Mouse (Mus musculus) lung, postnatal 0 days (tissue): ENCODE data around the gene Naxd. TPM values are rescaled to one million over a fixed set of nuclear protein-coding genes. Genes with fewer than 3 reads are reported as not detected.

ENCODE experiments used
- ATAC-seq: fragments of 200-750 bp; cut with Nextera tagmentation; 2 replicates; pipeline ENCODE4 v1.8.0; 2017; ENCODE audit warnings: moderate library complexity
- DNase-seq: peaks from one replicate; pipeline ENCODE4 v3.0.0-alpha.2; 2016; ENCODE audit warnings: low spot score
- H3K27ac ChIP-seq: fragments of 300-500 bp; sonication (generic); 2 replicates; pipeline ENCODE4 v1.5.1; 2014; ENCODE audit warnings: antibody characterized with exemption, mild to moderate bottlenecking, low read length, mixed read lengths
- H3K27me3 ChIP-seq: fragments of 300-500 bp; sonication (generic); replicated peaks from 2 replicates; pipeline ENCODE4 v1.6.1; 2014; ENCODE audit warnings: low read length, mixed read lengths; ENCODE audit not compliant: insufficient read depth
- H3K36me3 ChIP-seq: fragments of 300-500 bp; sonication (generic); 2 replicates; pipeline ENCODE4 v1.6.1; 2014; ENCODE audit warnings: low read length, mixed read lengths; ENCODE audit not compliant: insufficient read depth
- H3K4me1 ChIP-seq: fragments of 300-500 bp; sonication (generic); 2 replicates; pipeline ENCODE4 v1.6.1; 2014; ENCODE audit warnings: antibody characterized with exemption, low read depth, low read length, mixed read lengths; ENCODE audit not compliant: insufficient read depth
- H3K4me2 ChIP-seq: fragments of 300-500 bp; sonication (generic); replicated peaks from 2 replicates; pipeline ENCODE4 v1.6.1; 2014; ENCODE audit warnings: low read depth, mild to moderate bottlenecking, low read length, moderate library complexity, mixed read lengths
- H3K4me3 ChIP-seq: fragments of 300-500 bp; sonication (generic); 2 replicates; pipeline ENCODE4 v1.5.1; 2014; ENCODE audit warnings: low read depth, low read length
- H3K9ac ChIP-seq: fragments of 300-500 bp; sonication (generic); replicated peaks from 2 replicates; pipeline ENCODE4 v1.6.1; 2014; ENCODE audit warnings: low read depth, mild to moderate bottlenecking
- H3K9me3 ChIP-seq: fragments of 300-500 bp; sonication (generic); 2 replicates; pipeline ENCODE4 v1.6.1; 2016; ENCODE audit warnings: low read length, mixed read lengths
- CTCF ChIP-seq: IDR thresholded peaks from 2 replicates; pipeline ENCODE4 v1.5.1; 2016; ENCODE audit warnings: antibody characterized with exemption, mild to moderate bottlenecking
- EP300 ChIP-seq: IDR thresholded peaks from 2 replicates; pipeline ENCODE4 v1.6.1; 2016; ENCODE audit warnings: antibody characterized with exemption, mild to moderate bottlenecking, control low read depth
- WGBS: fragments of 180-500 bp; shearing (Covaris S2); extraction: QIAGEN DNeasy Blood & Tissue Kit; methylation state at CpG from one replicate; pipeline ENCODE4 v1.1.7; 2014; 5-methylcytosine and 5-hydroxymethylcytosine counted together
- polyA plus RNA-seq: library from polyadenylated mRNA; unstranded; fragments of >200 nt; fragmentation: Nextera tagmentation; extraction: Ambion mirVana; gene quantifications from 2 replicates; pipeline ENCODE4 v1.2.1, GENCODE M21; 2015

Gene Naxd
- polyA plus RNA-seq, 1 experiment from 2014 or later: 223 TPM

GRCm38 (mm10) chr8:11469095-11469494 lies 28.2 kb upstream of the Naxd start:
- WGBS: 11% methylated on average over 3 of the region's 3 CpGs
- no peak for ATAC-seq
- no peaks in the 10 kb centered on the region for H3K36me3 ChIP-seq
- H3K9me3 ChIP-seq: no peaks in the 10 kb centered on the region
- no peak overlapping the region for H3K27ac ChIP-seq
- DNase-seq: peak; percentile 64
- no peaks in the 10 kb centered on the region for H3K27me3 ChIP-seq
- H3K4me1 ChIP-seq: peaks cover 8% of the 10 kb centered on the region; the same call in 1 of the 2 replicates
- no peak overlapping the region for H3K9ac ChIP-seq
- no peak for TF ChIP-seq EP300
- peak; percentile 80 for TF ChIP-seq CTCF
- no peak overlapping the region for H3K4me3 ChIP-seq
- H3K4me2 ChIP-seq: no peak overlapping the region

DNA sequence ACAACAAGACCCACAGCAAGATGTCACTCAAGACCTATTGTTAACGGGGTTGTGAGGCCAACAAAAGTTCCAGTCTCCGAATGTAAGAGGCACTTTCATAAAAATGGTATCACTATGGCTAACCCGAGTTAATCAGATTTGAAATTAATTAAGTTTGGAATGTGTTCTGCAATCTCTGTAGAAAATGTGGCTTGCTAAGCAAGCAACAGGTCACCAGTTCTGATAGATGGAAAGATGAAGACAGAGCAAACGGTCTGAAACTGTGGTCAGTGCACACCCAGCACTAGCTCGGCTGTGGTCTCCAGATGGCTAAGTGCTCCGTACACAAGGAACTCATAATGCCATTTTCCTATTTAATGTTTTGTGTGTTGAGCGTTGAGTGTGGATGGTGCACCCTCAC lies 26.6 kb upstream of the Naxd start:
- no peak overlapping the region for H3K4me3 ChIP-seq
- no peak for TF ChIP-seq CTCF
- no peak overlapping the region for H3K9ac ChIP-seq
- no peaks in the 10 kb centered on the region for H3K36me3 ChIP-seq
- 71% methylated on average over 7 of the region's 7 CpGs for WGBS
- H3K27ac ChIP-seq: no peak overlapping the region
- H3K4me2 ChIP-seq: no peak overlapping the region
- no peak for DNase-seq
- H3K4me1 ChIP-seq: peaks cover 8% of the 10 kb centered on the region; the same call in 1 of the 2 replicates
- no peaks in the 10 kb centered on the region for H3K9me3 ChIP-seq
- no peaks in the 10 kb centered on the region for H3K27me3 ChIP-seq
- no peak for ATAC-seq

DNA sequence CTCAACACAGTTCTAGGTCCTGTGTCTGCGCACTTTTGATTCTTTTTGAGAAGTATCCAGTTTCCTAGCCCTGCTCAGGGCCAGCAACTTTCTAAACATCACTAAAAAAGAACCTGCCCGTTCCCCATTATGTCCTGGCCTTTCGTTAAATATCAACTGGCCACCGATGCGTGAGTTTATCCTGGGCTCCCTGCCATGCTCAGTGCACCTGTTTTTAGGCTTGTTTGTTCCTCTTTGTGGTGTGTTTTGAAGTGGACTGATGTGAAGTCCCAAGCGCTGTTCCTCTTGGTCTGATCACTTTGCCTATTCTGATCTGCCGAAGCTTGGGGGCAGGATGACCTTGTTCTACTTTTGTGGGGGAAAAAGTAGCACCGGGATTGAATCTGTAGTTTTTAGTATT lies 26.0 kb upstream of the Naxd start:
- Histone ChIP-seq H3K36me3 (no peaks in the 10 kb centered on the region), H3K9ac (no peak overlapping the region), H3K4me1 (peaks cover 8% of the 10 kb centered on the region), H3K9me3 (no peaks in the 10 kb centered on the region), H3K4me3 (no peak overlapping the region), H3K4me2 (no peak overlapping the region), H3K27me3 (no peaks in the 10 kb centered on the region), H3K27ac (no peak overlapping the region)
- DNase-seq: no peak
- ATAC-seq: no peak
- WGBS: 48% methylated on average over 8 of the region's 8 CpGs
- TF ChIP-seq CTCF (no peak), EP300 (no peak)

DNA sequence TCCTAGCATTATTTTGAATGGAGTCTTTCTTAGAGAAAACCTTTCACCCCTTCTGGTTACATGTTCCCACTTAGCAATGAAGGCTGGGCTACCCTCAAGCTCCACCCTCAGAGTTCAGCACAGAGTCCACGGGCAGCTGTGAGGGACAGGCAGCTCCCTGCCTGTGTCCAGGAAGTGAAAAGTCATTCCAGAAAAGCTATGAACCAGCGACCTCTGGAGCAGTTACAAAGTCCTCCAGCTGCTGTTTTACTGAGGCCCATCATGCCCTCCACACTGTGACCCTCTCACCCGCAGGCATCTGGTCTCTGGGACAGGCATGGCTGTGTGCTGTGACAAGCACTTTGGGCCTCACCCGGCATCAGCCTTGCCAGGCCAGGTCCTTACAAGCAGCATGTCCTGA lies 24.2 kb upstream of the Naxd start:
- H3K9ac ChIP-seq: no peak overlapping the region
- TF ChIP-seq EP300 (no peak), CTCF (0 out of 2 replicates have a peak, but pooled peaks have one; percentile 7)
- ATAC-seq: peak; percentile 51
- no peak overlapping the region for H3K4me3 ChIP-seq
- 14% methylated on average over 4 of the region's 4 CpGs for WGBS
- peak; percentile 88 for DNase-seq
- H3K4me1 ChIP-seq: peaks cover 20% of the 10 kb centered on the region
- peak overlapping the region; percentile 68 for H3K27ac ChIP-seq
- no peaks in the 10 kb centered on the region for H3K9me3 ChIP-seq
- no peaks in the 10 kb centered on the region for H3K27me3 ChIP-seq
- no peak overlapping the region for H3K4me2 ChIP-seq
- H3K36me3 ChIP-seq: no peaks in the 10 kb centered on the region

GRCm38 (mm10) chr8:11475397-11475796 lies 21.9 kb upstream of the Naxd start:
- Histone ChIP-seq H3K4me1 (peaks cover 26% of the 10 kb centered on the region), H3K27me3 (no peaks in the 10 kb centered on the region), H3K9ac (no peak overlapping the region), H3K36me3 (no peaks in the 10 kb centered on the region), H3K4me2 (no peak overlapping the region), H3K9me3 (no peaks in the 10 kb centered on the region), H3K4me3 (no peak overlapping the region), H3K27ac (no peak overlapping the region)
- ATAC-seq: no peak
- 21% methylated on average over 9 of the region's 10 CpGs for WGBS
- TF ChIP-seq EP300: no peak
- no peak for TF ChIP-seq CTCF
- DNase-seq: no peak

- Histone ChIP-seq H3K27ac (peak overlapping the region; percentile 94), H3K9me3 (no peaks in the 10 kb centered on the region), H3K4me3 (no peak overlapping the region), H3K36me3 (no peaks in the 10 kb centered on the region), H3K4me1 (peaks cover 26% of the 10 kb centered on the region), H3K9ac (no peak overlapping the region), H3K27me3 (no peaks in the 10 kb centered on the region), H3K4me2 (0 out of 2 replicates have a peak overlapping the region, but pooled peaks have one; percentile 99)
- no peak for TF ChIP-seq EP300
- no peak for TF ChIP-seq CTCF
- ATAC-seq (no peak), DNase-seq (no peak)
- WGBS: 12% methylated on average over 2 of the region's 2 CpGs
These were observed 21.4 kb upstream of the Naxd start for GRCm38 (mm10) chr8:11475876-11476275.
